Mouse (Mus musculus) c-Kit-positive CD71-negative TER-119-negative erythroid progenitor cells, embryonic 14.5 days (primary cell): ENCODE measurements around the gene Chd3.

ENCODE experiments used
- DNase-seq: peaks from one replicate; pipeline ENCODE4 v3.0.0-alpha.2; 2013; ENCODE audit warnings: low read depth

Gene Chd3

DNA sequence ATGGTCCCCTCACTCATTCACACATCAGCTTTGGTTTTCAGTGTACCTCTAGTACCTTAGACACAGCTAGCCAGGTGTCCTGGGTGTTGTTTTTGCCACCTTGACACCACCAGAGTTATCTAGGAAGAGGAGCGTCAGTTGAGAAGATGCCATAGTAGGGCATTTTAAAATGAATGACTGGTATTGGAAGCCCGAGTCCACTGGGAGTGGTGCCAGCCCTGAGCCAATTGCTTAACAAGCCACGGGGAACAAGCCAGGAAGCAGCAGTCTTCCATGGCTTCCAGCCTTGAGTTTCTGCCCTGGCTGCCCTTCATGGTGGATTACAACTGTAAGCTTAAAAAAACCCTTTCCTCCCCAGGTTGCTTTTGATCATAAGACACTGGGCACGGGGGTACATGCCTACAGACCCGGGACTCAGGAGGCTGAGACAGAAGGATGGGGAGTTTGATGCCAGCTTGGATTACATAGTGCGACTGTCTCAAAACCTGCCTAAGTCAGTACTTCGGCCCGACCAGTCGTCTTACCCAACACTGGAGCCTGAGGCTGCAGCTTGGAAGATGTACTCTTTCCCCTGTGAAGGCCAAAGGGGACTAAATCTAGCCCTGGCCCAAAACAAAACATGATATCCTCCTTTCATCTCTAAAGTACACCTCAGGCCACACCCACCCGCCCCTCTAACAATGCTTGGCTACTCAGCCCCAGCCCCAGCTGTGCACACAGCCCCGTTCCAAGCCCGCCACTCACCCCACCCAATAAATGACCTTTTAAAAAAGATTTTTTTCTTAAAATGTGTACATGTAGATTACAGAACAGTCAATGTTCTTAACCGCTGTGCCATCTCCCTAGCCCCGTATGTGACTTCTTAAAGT, 20.6 kb upstream of the Chd3 start:
- DNase-seq: no peak

DNA sequence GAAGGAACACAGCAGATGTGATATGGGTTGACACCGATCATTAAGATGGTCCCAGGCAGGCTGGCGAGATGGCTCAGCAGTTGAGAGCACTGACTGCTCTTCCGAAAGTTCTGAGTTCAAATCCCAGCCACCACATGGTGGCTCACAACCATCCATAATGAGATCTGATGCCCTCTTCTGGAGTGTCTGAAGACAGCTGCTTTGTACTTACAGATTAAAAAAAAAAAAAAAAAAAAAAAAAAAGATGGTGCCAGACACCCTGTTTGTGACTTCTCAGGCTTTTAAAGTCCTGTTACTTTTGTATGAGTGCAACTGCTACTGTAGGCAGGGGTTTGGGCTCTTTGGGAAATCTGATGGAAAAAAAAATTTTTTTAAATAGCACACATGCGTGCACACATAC, 19.5 kb upstream of the Chd3 start:
- no peak for DNase-seq

DNA sequence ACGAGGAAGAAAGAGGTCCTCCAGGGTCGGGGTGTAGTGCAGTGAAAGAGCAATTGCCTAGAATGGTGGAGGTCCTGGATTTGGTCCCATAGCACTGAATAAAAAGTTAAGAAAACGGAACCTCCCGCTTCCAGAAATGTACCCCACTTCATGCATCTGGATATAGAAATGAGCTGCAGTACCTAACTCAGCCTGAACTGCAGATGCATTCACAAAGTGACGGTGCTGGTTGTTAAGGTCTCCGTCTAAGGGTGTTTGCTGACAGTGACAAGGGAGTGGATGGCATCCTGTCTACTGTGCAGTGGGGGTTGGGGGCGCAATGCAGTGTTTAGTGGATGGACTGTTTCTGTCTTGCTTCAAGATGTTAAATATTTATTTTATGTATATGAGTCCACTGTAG, 17.6 kb upstream of the Chd3 start:
- no peak for DNase-seq

DNA sequence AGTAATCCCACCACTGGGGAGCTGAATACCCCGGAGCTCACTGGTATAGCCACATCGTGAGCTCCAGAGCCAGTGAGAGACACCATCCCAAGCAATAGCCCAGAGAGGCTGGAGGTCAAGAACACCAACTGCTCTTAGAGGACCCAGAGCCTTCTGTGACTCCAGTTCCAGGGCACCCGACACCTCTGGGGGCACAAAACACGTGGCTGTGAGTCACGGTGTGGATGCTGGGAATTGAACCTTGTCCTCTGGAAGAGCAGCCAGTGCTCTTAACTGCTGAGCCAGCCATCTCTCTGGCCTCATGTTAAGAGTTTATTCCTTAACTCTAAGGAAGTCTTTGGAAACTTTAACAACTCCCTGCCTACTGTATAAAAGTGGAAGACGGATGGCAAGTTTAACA, 15.8 kb upstream of the Chd3 start:
- no peak for DNase-seq

DNA sequence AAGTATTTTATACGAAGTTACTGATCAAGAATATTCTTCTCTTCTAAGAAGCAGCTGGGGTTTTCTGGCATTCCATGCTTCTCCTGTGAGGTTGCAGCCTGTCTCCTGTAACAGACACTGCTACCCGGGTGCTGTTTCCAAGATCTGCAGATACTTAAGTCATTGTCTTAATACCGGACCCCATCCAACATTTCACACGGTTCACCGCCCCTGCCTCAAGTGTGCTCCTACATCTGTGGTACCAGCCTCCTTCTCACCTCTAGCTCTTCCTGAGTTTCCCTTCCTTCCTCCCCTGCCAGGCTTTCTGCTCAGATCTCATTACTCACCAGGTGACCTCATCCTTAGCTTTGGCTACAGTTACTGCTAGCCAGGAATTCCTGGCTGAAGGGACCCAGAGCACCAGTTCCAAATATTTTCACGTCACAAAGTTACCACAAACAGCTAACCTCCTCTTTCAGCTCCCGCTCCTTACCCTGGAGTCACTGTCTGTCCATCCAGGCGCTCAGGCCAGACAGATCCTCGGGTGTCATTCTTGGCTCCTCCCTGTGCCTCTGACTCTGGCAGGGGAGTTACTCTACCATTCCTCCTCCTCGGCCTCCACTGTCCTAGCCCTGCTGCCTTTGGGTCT, 13.4 kb upstream of the Chd3 start:
- no peak for DNase-seq

DNA sequence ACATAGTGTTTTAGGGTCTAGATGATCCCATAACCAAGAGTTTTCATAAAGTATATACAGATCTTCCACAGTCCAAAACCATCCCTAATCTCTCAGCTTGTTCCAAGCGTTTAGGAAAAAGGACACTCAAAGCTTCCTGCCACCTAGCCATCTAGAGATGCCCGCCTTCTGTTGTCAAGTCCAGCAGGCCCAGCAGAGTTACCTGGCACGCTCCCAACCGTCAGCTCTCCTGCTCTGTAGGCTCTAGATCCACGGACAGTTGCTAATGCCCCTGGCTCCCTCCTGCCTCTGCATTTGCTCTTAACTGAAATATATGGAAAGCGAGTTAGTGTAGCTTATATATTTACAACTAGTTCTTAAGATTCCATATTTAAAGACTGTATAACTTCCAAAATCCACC, 12.2 kb upstream of the Chd3 start:
- no peak for DNase-seq

DNA sequence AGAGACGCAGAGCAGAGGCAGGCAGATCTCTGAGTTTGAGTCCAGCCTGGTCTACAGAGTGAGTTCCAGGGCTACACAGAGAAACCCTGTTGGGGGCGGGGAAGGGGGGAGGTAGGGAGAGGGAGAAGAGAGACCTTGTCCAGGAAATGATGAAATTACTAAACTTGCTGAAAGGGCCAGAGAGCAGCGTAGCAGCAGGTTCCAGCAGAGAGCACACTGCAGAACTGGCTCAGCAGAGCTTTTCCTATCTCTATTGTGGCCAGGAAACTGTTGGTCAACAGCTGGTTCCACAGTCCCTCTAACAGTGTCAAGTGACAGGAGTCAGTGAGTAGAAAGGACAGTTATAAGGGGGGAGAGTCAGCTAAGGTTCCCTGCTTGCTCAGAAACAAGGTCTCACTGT, 10.4 kb upstream of the Chd3 start:
- DNase-seq: no peak

DNA sequence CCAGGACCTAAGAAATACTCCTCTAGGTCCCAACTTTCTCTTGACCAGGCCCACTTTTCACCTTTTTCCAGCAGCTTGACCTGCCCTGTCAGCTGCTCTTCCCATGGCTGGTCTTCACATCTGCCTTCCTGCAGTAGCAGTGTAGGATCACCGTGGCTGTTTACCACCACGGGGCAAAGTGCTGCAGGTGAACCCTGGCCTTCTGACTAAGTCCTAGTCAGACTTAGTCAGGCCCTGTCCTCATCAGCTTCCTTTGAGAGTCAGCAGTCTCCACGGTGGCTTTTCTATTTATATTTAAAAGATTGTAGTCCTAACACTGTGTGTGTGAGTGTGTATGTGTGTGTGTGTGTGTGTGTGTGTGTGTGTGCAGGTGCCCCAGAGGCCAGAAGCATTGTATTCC, 8.6 kb upstream of the Chd3 start:
- no peak for DNase-seq

DNA sequence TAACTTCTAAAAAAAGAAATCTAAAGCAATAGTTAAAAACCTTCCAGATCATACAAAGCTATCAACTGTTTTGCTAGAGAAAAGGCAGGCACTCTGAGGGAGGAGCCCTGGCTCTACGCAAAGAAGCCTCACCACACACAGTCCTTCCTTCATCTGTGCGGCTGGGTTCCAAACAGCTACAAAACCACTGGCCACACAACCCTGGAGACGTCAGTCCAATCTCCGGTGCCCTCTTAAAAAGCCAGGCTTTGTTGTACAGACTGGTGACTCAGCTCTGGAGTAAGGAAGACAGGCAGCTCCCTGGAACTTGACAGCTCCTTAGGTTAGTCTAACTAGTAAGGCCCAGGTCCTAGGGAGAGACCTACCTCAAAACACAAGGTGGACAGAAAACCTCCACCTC, 6.4 kb upstream of the Chd3 start:
- no peak for DNase-seq

DNA sequence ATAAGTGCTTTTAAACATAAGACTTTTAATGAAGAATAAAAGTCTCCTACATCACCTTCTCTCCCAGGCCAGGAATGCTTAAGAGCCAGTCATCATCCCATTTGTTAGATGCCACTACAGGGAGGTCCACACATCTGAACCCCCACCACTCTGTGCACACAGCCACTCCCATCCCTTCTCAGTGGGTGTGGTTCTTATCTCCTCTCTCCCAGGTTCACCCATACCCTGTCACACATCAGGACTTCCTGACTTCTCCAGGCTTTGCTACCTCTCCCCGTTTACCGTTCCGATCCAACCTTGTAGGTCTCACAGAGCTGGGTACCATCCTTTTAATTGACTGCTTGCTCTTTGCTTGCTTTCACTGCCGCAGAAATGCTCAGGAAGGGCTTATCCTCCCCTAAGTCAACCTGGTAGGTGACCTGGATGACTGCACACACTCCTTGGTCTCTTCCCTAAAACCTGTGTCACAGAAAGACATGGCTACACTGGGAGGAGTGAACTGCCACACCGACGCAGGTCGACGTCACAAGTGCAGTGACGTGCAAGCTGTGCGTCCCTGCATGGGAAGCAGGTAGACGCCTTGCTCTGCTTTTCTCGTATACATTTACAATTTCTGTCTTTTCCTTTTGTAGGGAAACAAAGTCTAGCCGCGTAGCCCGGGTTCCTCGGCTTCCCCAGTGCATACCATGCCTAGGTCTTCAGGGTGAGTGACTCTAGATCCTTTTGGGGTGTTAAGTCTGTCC, 4.2 kb upstream of the Chd3 start:
- DNase-seq: no peak

DNA sequence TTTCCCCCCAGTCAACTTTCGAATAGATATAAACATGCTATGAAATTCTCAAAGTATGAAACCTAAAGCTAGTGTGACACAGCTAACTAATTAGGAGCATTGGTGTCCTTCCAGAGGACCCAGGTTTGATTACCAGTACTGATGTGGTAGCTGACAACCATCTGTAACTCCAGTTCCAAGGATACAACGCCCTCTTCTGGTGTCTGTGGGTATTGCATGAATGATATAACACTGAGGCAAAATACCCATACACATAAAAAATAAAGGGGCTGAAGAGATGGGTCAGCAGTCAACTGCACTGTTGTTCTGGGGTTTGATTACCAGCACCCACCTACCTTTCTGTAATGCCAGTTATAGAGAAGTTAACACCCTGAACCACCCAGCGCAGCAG, 3.6 kb upstream of the Chd3 start:
- DNase-seq: no peak

DNA sequence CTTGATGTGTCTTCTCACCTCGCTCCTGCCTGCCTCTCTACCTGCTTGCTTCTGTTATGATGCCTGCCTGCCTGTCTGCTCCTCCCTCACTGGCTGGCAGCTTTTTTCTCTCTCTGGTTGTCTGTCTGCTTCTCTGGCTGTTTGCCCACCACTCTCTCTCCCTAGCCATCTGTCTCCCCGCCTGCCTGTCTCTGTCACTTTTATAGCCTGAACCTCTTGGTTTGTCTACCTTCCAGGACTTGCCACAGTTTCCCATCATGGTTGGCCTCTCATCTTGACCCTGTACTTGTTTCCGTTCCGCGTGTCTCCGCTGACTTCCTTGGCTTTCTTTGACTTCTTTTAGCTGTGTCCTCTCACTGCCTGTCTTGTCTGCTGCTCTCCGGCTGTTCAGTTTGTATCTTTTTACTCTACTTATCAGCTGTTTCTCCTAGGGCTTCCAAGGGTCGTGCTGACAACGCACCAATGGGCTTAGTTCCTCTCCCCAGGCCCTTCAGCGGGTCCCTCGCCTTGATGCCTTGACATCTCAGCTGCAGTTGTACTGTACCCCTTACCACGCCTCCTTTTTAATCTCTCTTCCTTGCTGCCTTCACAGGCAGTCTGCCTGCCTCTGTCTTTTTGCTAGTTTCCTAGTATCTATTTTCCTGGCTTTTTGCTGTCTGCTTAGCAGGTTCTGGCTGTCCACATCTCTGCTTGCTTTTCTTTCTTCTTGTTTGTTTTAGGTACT, 3.0 kb upstream of the Chd3 start:
- DNase-seq: no peak

DNA sequence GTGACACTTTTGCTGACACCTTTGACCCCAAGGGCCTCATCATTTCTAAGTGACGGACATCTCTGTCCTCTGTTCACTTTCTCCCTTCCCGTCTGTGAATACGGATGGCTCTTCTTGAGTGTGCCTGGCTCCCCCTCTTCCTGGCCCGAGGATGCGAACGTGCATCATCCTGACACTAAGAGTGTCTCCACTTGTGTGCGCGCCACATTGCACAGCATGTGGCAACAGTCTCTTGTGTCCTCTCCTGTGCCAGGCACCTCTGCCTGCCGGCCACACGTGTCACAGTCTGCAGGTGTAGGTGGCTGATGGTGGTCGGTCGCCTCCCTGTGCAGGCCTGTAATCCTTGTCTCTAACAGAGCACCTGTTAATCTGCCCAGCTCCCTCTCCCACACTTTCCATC, 2.4 kb upstream of the Chd3 start:
- DNase-seq: no peak

DNA sequence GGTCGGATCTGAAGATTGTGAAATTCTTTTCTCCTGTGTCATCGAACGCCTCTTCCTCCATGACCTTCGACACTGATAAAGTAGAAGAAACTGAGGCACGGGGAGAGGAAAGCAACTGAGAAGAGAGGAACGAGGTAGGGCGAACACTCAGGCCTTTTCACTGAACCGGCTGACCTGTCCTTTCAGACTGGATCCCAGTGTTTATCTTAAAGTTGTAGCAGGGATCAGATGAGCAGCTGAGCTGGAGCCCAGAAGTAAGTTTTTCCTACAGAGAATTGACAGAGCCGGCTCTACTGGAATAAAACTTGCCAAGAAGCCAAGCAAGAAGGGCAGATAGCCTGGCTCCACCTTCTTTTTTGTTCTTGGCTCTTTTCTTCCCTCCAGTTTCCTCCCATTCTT, 1.6 kb upstream of the Chd3 start:
- DNase-seq: no peak

DNA sequence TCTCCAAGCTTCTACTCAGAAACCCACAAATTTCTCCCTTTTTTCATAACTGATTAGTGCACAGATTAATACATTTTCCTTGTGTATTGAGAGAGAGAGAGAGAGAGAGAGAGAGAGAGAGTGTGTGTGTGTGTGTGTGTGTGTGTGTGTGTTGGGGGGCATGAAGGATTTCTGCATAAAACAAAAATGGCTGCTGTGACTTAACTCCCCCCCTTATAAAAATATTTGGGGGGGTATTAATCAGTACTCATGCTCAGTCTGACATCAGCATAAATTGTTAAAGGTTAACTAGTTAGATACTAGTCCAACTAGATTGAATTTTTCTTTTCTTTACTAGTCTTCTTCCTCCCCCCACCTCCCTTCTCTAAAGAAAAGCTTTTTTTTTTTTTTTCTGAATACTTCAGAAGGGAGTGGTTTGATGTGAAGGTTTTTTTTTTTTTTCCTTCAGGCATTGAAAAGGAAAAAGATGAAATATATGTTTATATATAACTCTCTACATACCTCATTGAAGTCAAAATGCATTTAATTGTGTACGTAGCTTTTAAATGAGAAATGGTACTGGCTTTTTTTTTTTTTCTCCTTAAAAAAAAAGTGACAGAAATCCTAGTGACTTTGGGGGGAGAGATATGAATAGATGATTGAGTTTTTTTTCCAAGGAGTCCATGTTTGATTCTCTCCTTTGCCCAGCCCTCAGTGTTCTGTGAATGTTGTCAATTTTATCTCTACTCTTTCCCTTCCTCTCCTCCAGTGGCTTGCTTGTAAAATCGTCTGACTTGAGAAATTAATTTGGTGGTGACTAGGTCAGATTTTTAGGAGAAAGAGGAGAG, 997 bp upstream of the Chd3 start:
- DNase-seq: no peak

DNA sequence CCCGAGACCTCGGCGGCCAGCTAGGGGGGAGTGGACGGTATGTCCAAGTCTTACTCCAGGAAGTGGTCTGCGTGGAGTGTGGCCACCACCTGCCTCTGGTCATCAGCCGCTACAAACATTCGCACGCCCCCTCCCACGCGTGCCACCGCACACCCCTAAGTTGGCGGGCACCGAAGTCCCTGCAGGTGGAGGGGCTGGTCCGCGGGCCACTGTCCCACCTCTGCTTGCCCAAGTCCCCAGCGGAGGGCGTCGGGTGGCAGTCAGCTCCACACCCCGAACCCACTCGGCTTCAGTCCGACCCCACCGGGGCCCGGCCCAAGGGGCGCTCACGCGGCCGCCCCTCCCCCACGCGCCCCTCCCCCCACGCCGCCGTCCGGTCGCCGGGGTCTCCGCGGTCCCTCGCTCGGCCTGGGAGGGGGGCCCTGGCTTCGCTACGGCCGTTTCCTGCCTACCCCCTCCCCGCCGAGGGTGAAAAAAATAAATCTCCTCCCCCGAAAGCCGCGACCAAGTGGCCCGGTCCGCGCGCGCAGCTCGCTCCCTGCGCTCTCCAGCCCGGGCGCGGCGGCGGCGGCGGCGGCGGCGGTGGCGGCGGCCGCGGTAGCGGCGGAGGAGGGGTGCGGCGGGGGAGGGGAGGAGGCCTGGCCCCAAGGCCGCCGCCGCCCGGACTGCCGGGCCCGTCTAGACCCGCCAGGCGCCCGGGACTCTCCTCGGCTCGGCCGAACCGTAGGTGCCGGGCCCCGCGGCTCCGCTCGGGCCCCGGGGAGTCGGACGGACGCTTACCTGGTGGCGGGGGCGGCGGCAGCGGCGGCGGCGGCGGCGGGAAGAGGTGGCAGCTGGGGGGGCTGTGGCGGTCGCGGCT, 621 bp downstream of the Chd3 start:
- no peak for DNase-seq

DNA sequence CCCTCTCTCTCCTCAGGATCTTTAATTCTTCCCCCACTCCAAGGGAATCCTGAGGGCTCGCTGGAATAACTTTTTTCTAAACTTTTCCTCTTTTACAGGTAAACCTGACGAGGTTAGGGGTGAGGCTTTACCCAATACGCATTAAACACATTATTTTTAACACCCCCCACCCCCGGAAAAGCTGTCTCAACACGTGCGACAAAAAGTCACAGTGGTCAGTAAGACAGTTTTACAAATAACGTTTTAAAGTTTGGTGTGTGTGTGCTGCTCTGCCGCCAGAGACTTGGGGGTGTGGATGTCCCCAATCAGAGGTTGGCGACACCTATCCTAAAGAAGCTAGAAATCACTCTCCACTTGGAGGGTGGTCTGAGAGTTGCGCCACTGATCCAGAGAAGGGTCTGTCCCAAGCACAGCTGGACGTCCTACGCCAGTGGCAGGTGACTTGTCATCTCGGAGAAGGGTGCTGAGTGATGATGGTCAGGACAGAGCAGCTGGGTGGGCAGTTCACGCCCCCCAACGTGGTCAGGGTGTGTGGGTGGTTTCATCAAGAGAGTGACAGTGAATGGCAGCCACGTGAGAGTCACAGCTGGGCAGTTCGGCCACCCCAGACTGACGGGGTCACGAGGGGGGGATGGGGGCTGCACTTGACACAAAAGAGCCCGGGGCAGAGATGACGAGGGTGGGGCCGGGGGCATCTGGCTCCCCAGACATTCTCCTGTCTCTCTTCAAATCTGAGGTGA, 1.4 kb downstream of the Chd3 start:
- no peak for DNase-seq

DNA sequence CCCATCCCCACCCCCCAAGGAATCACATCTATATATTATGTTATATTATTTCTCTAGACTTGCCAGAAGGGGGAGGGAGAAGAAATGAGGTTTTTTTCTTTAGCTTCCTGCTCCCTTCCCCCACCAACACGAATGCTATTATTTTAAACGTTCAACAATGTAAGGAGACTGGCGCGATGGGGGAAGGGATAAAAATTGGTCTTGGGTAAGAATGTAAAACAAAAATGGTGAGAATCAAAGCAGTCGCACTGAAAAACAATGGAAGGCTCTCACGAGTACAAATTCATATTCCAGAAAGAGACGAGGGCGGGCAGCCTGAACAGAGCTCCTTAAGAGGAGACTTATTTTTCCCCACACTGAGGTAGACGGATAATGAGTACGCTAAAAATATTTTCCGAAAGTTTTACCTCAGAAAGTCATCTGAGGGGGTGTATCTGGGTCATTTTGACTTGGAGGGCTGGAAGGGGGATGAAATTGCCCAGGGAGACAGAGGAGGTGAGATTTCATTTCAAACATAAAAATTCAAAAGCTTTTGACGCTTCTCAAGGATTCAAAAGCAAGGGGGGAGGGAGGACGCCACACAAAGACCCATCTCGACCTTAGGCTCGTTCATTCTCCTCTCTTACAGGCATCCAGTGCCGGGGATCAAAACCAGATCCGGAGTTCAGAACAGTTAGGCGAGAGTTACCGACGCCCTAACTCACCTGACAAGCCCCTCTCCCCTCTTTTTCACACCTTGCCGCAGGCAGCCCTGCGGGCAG, 2.2 kb downstream of the Chd3 start:
- no peak for DNase-seq

DNA sequence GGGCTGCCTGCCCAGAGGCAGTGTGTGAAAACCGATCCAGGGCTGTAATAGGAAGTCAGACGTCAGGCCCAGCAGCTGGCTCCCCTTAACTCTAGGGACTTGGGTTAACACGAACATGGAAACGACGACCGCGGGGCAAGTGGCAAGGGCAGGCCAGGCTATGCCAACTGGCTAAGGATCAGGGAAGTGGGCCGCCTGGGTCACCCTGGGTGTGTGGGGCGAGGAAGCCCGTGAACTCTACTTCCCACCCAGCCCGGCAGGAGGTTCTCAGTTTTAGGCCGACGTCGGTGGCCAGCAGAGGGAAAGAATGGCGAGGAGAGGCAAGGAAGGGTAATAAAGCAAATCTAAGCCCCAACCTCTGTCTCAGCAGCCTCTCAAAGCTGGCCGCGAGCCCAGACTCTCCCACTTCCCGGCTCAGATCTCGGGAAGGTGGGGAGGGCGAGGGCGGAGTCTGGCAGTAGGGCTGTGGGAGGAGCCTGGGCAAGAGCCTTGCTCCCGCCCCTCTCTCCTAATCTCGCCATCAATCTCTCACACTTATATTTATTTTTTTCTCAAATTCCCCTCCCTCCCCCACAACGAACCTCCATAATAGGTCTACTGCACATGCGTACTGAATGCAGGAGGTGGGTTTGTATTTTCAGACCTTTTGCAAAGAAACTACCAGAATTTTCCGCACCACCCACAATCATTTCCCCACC, 2.9 kb downstream of the Chd3 start:
- DNase-seq: peak; percentile 40
